Mouse (Mus musculus) kidney, adult 8-10 months (tissue): Measurements from ENCODE around the gene Rps6ka5.

ENCODE experiments used
- DNase-seq, 2 experiments: peaks; one replicate each; pipeline ENCODE4 v3.0.0; 2022

Rps6ka5 gene

DNA sequence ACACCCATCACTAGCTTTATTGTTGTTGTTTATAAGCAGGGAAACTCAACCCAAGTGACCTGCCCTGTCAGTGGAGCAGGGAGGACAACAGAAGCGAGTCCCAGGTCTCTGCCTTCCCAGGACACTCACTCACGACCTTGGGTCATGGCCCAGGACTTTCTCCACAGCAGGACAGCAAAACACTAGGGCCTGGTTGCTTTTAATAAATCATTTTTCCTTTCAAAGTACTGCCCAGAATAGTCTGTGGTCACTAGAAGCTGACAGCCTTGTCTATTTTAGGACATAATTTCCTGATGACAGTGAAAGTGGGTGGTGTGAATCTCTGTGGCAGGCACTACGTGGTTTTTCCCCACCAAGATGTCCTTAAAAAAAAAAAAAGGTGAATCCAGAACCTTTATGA is 198.5 kb downstream of the Rps6ka5 start:
- DNase-seq = no peak

GRCm38 (mm10) chr12:100527753-100528152 is 199.0 kb downstream of the Rps6ka5 start:
- peak; percentile 75 to 78 for DNase-seq

GRCm38 (mm10) chr12:100527241-100527640 is 199.5 kb downstream of the Rps6ka5 start:
- no peak for DNase-seq

GRCm38 (mm10) chr12:100525939-100526338 is 200.8 kb downstream of the Rps6ka5 start:
- no peak for DNase-seq

GRCm38 (mm10) chr12:100520794-100521186 is 206.0 kb downstream of the Rps6ka5 start, which contains the start of gene Ttc7b:
Gene Ttc7b (minus strand): TSS chr12:100520826.
- peak; percentile 48 to 61 for DNase-seq

DNA sequence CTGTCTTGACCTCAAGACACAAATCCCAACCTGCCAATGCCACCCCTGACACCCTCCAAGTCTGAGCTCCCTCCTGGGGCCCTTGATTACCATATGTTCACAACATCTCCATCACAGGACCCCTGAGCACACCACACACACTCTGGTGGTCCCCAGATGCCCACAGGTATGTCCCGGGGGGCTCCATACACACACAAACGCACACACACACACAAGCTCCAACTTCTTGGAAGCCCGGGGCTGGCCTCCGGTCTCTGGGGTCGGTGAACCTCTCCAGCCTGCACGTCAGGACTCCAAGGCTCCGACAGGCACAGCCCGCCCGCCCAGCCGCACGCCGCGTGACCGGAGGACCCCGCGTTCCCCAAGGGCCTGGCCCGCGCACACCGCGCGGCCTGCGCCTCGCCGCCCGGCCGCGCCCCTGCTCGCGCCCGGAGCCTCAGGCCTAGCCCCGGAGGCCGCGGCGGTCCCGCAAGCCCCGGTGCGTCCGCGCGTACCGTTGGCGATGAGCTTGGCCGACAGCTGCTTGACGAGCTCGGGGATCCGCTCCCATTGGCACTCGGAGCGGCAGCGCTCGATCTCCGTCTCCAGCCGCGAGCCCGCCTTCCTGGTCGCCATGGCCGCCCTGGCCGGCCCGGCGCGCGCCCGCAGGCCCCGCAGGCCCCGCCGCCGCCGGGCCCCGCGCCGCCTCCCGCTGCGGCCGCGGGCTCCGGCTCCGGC is 206.5 kb downstream of the Rps6ka5 start:
- DNase-seq = peak in 1 of 2 experiments; percentile 41

GRCm38 (mm10) chr12:100519684-100520076 is 207.1 kb downstream of the Rps6ka5 start:
- peak; percentile 85 to 88 for DNase-seq

GRCm38 (mm10) chr12:100517371-100517770 is 209.4 kb downstream of the Rps6ka5 start:
- no peak for DNase-seq

DNA sequence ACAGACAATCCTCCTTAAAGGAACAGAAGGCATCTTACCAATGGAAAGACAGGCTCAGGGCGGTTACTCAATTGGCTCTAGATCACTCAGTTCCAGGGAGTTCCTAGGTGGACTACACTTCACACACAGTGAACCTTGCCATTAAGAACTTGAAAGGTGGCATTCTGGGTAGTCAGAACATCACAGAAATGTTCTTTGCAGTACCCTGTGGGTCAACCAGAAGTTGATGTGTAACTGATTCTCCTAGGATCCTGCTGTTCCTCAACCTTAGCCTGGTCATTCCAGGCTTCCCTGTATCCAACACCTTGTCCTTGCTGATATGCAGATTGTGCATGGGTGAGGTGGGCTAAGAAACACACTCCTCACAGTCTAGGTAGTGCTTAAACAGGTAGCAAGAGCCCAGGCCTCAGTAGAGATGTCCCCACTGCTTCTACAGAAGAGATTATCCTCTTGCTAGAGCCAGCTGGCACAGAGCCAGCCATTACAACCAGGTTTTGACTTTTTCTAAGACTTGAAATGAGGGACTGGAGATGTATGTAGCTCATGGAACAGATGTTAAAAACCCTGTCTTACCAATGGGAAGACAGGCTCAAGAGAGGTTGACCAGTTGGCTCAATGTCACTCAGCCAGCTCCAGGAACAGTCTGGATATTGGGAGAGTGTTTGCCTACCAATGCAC is 210.5 kb downstream of the Rps6ka5 start:
- DNase-seq = peak; percentile 53 to 75

DNA sequence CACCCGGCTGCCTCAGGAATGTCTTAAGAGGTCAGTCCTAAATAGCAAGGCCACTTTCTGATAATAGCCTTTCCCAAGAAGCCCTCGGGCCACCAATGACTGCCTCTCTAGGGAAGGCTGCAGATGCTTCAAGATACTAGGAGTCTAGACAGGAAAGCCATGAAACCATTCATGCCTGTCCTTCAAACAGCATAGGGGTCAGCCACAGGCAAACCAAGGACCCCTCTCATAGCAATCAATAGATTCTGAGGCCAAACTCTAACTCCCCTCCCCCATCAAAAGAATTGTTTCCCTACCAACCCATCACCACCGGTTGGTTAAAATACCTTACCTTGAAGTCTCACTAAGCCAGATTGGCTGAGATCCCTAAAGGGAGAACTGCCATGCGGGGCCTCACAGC is 211.3 kb downstream of the Rps6ka5 start:
- no peak for DNase-seq

GRCm38 (mm10) chr12:100514611-100515010 is 212.2 kb downstream of the Rps6ka5 start:
- no peak for DNase-seq

- DNase-seq = no peak
These were observed 213.7 kb downstream of the Rps6ka5 start for GRCm38 (mm10) chr12:100513131-100513530.

GRCm38 (mm10) chr12:100512641-100513040 is 214.1 kb downstream of the Rps6ka5 start:
- DNase-seq = no peak

- peak in 1 of 2 experiments; percentile 31 for DNase-seq
These were observed 217.0 kb downstream of the Rps6ka5 start for GRCm38 (mm10) chr12:100509615-100510282.

DNA sequence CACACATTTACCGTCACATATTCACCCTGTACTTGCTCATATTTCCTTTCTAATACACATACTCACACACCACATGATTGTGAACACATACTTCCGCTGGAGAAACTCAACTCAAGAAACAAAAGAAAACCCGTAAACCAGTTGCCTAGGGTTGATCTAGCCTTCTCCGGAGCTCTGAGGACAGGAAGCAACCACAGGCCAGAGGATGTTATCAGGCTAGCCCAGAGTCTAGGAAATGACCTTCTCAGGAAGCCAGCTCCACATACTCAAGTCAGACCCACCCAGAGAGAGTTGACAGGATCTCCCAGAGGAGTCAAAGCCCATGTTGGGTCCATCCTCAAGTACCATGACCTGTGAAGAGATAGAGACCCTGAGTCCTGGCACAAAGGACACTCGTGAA is 218.1 kb downstream of the Rps6ka5 start:
- no peak for DNase-seq

DNA sequence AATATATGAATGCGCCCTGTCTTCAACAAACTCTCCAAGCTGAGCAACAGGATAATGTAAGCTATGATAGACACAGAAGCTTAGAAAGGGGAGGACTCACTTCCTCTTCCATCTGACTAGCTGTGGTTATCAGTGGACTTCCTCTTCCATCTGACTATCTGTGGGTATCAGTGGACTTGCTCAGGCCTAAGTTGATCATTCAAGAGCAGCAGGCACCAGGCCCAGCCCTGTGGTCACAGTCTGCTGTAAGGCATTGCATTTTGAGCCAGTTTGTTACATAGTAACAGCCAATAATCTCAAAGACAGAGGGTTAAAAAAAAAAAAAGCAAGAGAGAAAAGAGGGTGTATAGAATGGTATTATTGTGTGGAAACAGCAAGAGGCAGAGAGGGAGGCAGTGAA is 221.3 kb downstream of the Rps6ka5 start:
- no peak for DNase-seq

- no peak for DNase-seq
These were observed 222.2 kb downstream of the Rps6ka5 start for GRCm38 (mm10) chr12:100504585-100504984.

GRCm38 (mm10) chr12:100503659-100504058 is 223.1 kb downstream of the Rps6ka5 start:
- DNase-seq = peak in 1 of 2 experiments; percentile 30

DNA sequence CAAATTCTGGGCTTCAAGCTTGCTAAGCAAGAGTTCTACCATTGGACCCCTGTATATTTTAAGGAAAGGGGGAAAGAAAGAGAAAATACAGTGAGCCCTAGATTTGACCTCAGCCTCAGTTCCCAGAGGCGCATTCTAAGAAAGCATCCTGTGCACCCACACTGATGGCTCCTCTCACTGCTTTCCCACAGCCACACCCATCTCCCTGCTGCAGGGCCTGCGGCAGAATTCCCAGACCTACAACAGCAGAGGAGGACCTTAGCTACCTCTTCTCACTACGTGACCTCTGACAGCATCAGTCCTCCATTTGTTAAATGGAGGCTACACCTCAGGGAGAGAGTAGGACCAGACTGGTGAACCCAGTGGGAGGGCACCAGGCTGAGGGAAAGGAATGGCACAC is 224.2 kb downstream of the Rps6ka5 start:
- DNase-seq = no peak

- DNase-seq = no peak
These were observed 225.5 kb downstream of the Rps6ka5 start for GRCm38 (mm10) chr12:100501261-100501660.

DNA sequence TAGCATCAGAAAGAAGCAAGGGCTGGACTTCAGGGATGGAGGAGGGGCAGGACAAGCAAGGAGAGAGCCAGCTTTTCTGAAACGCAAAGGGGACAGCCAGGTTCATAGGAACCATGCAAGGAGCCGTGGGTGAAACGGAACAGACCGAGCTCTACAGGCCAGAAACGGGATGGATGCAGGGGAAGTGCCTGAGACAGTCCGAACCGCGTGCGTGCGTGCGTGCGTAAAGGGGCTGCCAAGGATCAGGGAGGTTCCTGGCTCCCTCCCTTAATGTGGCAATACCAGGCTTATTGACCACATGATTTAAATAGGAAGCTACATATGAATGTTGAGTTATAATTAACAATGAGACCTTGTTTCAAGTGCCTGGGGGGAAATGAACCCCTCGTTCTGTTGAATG is 227.3 kb downstream of the Rps6ka5 start:
- no peak for DNase-seq
